Mouse (Mus musculus) intestine, postnatal 0 days (tissue): ENCODE data around the gene Peli2. TPM values are rescaled to one million over a fixed set of nuclear protein-coding genes. Genes with fewer than 3 reads are reported as not detected.

ENCODE experiments used
- ATAC-seq: fragments of 200-750 bp; cut with Nextera tagmentation; 2 replicates; pipeline ENCODE4 v1.8.0; 2017; ENCODE audit warnings: mild to moderate bottlenecking, moderate TSS enrichment, moderate library complexity
- H3K27ac ChIP-seq: fragments of 300-500 bp; sonication (generic); 2 replicates; pipeline ENCODE4 v1.5.1; 2014; ENCODE audit warnings: mild to moderate bottlenecking, low read depth, low read length, moderate library complexity
- H3K27me3 ChIP-seq: fragments of 300-500 bp; sonication (generic); replicated peaks from 2 replicates; pipeline ENCODE4 v1.6.1; 2014; ENCODE audit warnings: low read length, mixed read lengths; ENCODE audit not compliant: control insufficient read depth, insufficient read depth
- H3K36me3 ChIP-seq: fragments of 300-500 bp; sonication (generic); 2 replicates; pipeline ENCODE4 v1.6.1; 2014; ENCODE audit warnings: mild to moderate bottlenecking, moderate library complexity; ENCODE audit not compliant: control insufficient read depth, insufficient read depth
- H3K4me1 ChIP-seq: fragments of 300-500 bp; sonication (generic); replicated peaks from 2 replicates; pipeline ENCODE4 v1.6.1; 2014; ENCODE audit warnings: antibody characterized with exemption, low read length, mixed read lengths; ENCODE audit not compliant: control insufficient read depth, insufficient read depth
- H3K4me2 ChIP-seq: fragments of 300-500 bp; sonication (generic); replicated peaks from 2 replicates; pipeline ENCODE4 v1.6.1; 2014; ENCODE audit warnings: low read depth, mild to moderate bottlenecking, moderate library complexity
- H3K4me3 ChIP-seq: fragments of 300-500 bp; sonication (generic); 2 replicates; pipeline ENCODE4 v1.5.1; 2014; ENCODE audit warnings: low read depth, low read length
- H3K9ac ChIP-seq: fragments of 300-500 bp; sonication (generic); 2 replicates; pipeline ENCODE4 v1.6.1; 2014; ENCODE audit warnings: mild to moderate bottlenecking, low read depth, low read length
- H3K9me3 ChIP-seq: fragments of 300-500 bp; sonication (generic); 2 replicates; pipeline ENCODE4 v1.6.1; 2016; ENCODE audit warnings: mixed run types; ENCODE audit not compliant: control insufficient read depth
- CTCF ChIP-seq: sonication (generic); IDR thresholded peaks from 2 replicates; pipeline ENCODE4 v1.5.1; 2016; ENCODE audit warnings: low read depth, mild to moderate bottlenecking, control low read depth, antibody characterized with exemption, moderate library complexity
- WGBS: fragments of 180-500 bp; shearing (Covaris S2); extraction: QIAGEN DNeasy Blood & Tissue Kit; methylation state at CpG from one replicate; pipeline ENCODE4 v1.1.7; 2014; 5-methylcytosine and 5-hydroxymethylcytosine counted together
- polyA plus RNA-seq: library from polyadenylated mRNA; unstranded; fragments of >200 nt; fragmentation: Nextera tagmentation; extraction: Ambion mirVana; gene quantifications from 2 replicates; pipeline ENCODE4 v1.2.1, GENCODE M21; 2015

The Peli2 gene
- polyA plus RNA-seq, 1 experiment from 2014 or later: 2.0 TPM

DNA sequence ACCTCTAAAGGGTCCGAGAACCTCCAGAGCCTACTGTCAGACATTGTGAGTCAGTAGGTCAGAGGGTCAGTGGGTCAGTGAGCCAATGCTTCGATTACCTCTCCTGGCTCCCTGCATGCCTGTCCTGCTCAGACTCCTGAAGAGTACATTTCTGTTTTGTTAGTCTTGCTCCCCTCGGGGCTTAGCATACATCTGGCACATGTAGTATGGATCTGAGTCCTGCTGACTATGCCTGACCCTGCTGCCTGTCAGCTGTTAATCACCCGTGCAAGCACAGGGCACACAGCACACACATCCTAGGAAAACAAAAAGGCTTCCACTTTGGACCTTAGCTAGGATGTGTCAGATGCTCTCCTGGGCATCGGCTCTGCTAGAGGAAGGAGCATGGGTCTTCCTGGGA is 134.7 kb downstream of the Peli2 start:
- Histone ChIP-seq H3K27ac (no peak overlapping the region), H3K9ac (no peak overlapping the region), H3K27me3 (no peaks in the 10 kb centered on the region), H3K36me3 (no peaks in the 10 kb centered on the region; the same call in 1 of the 2 replicates), H3K4me2 (no peak overlapping the region), H3K4me3 (no peak overlapping the region), H3K4me1 (no peaks in the 10 kb centered on the region), H3K9me3 (no peaks in the 10 kb centered on the region)
- no peak for TF ChIP-seq CTCF
- no peak for ATAC-seq
- 59% methylated on average over 5 of the region's 5 CpGs for WGBS

DNA sequence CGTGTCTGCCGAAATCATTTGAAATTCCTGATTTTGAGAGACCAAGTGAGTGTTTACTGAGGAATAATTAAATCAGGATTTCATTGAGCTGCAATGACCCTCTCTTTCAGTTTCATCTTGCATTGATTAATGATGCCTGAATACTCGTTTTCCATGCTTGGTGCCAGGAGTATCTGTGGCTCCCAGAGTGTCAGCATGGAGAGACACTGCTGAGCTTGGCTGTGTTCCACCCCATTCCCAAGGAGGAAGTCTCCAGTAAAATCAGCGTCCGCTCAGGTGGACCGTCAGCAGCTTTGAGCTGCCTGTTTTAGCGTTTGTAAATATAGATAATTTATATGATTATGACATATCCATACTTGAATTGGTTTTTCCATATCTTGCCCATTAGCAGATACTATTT is 137.1 kb downstream of the Peli2 start:
- Histone ChIP-seq H3K4me1 (no peaks in the 10 kb centered on the region), H3K4me3 (no peak overlapping the region), H3K27ac (no peak overlapping the region), H3K27me3 (no peaks in the 10 kb centered on the region), H3K9ac (no peak overlapping the region), H3K9me3 (no peaks in the 10 kb centered on the region), H3K36me3 (no peaks in the 10 kb centered on the region; the same call in 1 of the 2 replicates), H3K4me2 (no peak overlapping the region)
- no peak for ATAC-seq
- 66% methylated on average over 7 of the region's 7 CpGs for WGBS
- no peak for TF ChIP-seq CTCF

DNA sequence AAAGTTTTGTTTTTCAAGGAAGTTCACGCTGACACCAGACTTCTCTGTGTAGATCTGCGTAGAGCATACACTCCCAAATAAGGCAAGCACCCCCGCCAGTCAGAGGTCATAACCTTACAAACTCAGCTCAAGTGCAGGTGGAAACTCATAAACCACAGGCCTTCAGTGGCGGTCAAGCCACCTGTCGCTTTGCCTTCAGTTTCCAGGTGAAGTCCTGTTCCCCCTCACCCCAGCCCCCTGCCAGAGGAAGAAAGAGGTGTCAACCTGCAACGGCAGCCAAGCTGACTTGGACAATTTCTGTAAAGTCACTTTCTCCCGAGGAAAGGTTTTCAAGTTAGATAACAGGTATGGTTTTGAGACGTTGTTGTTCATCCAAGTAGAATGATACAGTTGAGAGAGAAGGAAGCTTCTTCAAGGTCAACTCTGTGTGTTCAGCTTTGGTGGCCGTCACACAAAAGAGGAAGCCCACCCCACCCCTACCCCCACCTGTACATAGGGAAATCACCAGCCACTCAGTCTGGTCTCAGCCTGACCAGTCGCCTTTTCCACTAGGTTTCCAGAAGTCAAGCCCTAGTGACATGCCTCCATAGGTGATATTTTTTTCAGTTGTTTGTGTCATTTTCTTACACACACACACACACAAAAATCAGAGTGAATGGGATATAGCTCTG is 138.2 kb downstream of the Peli2 start:
- no peaks in the 10 kb centered on the region; the same call in 1 of the 2 replicates for H3K36me3 ChIP-seq
- H3K4me1 ChIP-seq: no peaks in the 10 kb centered on the region
- no peak overlapping the region for H3K9ac ChIP-seq
- no peaks in the 10 kb centered on the region for H3K9me3 ChIP-seq
- no peak for TF ChIP-seq CTCF
- no peaks in the 10 kb centered on the region for H3K27me3 ChIP-seq
- no peak overlapping the region for H3K27ac ChIP-seq
- 78% methylated on average over 10 of the region's 10 CpGs for WGBS
- no peak for ATAC-seq
- no peak overlapping the region for H3K4me2 ChIP-seq
- H3K4me3 ChIP-seq: no peak overlapping the region

DNA sequence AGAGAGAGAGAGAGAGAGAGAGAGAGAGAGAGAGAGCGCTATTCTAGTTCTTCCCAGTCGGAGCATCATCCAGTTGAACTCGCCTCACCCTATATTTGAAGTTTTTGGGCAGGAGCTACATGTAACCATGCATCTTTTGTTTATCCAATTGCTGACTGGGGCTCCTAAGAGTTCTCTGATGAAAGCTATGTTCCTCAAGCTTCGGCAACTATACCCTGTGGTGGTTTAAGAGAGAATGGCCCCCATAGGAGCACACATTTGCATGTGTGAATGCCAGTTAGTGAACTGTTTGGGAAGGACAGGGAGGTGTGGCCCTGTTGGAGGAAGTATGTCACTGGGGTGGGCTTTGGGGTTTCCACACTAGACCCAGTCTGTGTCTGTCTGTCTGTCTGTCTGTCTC is 142.5 kb downstream of the Peli2 start:
- no peaks in the 10 kb centered on the region for H3K36me3 ChIP-seq
- H3K4me3 ChIP-seq: no peak overlapping the region
- no peaks in the 10 kb centered on the region for H3K27me3 ChIP-seq
- H3K9ac ChIP-seq: no peak overlapping the region
- no peak for ATAC-seq
- WGBS: 95% methylated on average over 4 of the region's 4 CpGs
- H3K9me3 ChIP-seq: no peaks in the 10 kb centered on the region
- H3K27ac ChIP-seq: no peak overlapping the region
- no peaks in the 10 kb centered on the region for H3K4me1 ChIP-seq
- H3K4me2 ChIP-seq: no peak overlapping the region
- TF ChIP-seq CTCF: no peak

DNA sequence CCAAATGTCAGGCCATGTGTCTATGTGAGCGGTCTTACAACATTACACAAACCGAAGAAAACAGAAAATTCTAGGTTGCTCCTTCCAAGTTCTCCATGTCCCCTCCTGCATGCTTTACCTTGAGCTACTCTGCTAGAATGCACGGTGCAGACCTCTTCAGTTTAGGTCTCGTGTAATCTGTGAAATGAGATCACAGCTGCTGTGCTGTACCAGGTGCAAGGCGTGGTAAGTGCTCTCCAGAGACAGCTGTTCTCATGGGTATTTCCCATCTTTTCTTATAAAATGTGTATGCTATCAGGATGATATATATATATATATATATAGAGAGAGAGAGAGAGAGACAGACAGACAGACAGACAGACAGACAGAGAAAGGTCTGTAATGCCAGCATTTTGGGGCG is 146.1 kb downstream of the Peli2 start:
- no peak for ATAC-seq
- Histone ChIP-seq H3K4me3 (no peak overlapping the region), H3K9ac (no peak overlapping the region), H3K36me3 (no peaks in the 10 kb centered on the region), H3K9me3 (no peaks in the 10 kb centered on the region), H3K4me2 (no peak overlapping the region), H3K27me3 (no peaks in the 10 kb centered on the region), H3K4me1 (no peaks in the 10 kb centered on the region), H3K27ac (no peak overlapping the region)
- TF ChIP-seq CTCF: no peak
- WGBS: 79% methylated on average over 6 of the region's 6 CpGs

DNA sequence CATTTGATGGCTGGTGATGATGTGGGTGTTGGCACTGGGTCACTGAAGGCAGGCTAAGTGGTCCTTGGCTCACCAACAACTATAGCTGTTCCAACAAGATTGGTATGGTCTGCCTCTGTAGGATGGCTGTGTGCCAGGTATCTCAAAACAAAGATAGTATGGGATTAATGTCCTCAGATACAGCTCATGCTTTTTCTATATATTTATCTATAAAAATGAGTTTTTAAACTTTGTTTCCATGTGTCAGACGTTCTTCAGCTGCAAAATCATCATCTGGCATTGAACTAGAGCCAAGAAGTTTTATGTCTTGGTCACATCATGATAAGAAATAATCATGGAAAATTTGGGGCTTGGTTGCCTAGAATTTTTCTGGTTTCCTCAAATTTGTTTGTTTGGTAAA is 157.7 kb downstream of the Peli2 start:
- TF ChIP-seq CTCF: no peak
- Histone ChIP-seq H3K4me2 (no peak overlapping the region), H3K9ac (no peak overlapping the region), H3K9me3 (no peaks in the 10 kb centered on the region), H3K27ac (no peak overlapping the region), H3K36me3 (no peaks in the 10 kb centered on the region), H3K27me3 (no peaks in the 10 kb centered on the region), H3K4me1 (no peaks in the 10 kb centered on the region), H3K4me3 (no peak overlapping the region)
- 43% methylated on average over 1 of the region's 1 CpGs for WGBS
- no peak for ATAC-seq

DNA sequence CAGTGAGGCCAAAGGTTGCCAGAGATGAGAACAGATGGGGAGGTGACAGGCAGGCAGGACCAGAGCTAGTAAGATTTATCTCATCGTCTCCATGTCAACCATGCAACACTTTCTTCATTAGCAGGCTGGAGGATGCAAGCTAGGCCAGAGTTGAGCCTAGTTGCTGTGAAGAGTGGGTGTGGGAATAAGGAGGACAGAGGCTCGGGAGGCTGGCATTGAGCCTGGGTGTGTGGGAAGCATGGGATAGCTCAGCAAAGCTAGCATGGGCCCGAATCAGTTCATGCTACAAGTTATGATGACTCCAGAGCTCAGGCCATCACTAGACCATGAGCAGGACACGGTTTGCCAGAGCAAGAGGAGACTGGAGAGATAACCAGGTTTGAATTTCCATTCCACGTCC is 166.3 kb downstream of the Peli2 start:
- WGBS: 87% methylated on average over 5 of the region's 5 CpGs
- no peaks in the 10 kb centered on the region for H3K4me1 ChIP-seq
- H3K4me2 ChIP-seq: no peak overlapping the region

More for the DNA sequence above, 166.3 kb downstream of the Peli2 start:
- Histone ChIP-seq H3K4me3 (no peak overlapping the region), H3K36me3 (no peaks in the 10 kb centered on the region), H3K27me3 (no peaks in the 10 kb centered on the region), H3K9ac (no peak overlapping the region), H3K9me3 (no peaks in the 10 kb centered on the region), H3K27ac (no peak overlapping the region)
- no peak for ATAC-seq
- TF ChIP-seq CTCF: no peak
